Mouse (Mus musculus) testis, adult 2 months (tissue): ENCODE results near the gene Cdkn1b. TPM values are rescaled to one million over a fixed set of nuclear protein-coding genes. Genes with fewer than 3 reads are reported as not detected.

Experiments
- H3K27ac ChIP-seq: fragments of 200-500 bp; 2 replicates; pipeline ENCODE4 v1.5.1; 2012; ENCODE audit warnings: low read depth, low read length; ENCODE audit not compliant: control insufficient read depth, insufficient read depth
- H3K27me3 ChIP-seq: fragments of 200-500 bp; 2 replicates; pipeline ENCODE4 v1.6.1; 2012; ENCODE audit warnings: mild to moderate bottlenecking, low read length, moderate library complexity; ENCODE audit not compliant: control insufficient read depth, insufficient read depth
- H3K36me3 ChIP-seq: fragments of 200-500 bp; 2 replicates; pipeline ENCODE4 v1.6.1; 2012; ENCODE audit warnings: mild to moderate bottlenecking, low read length; ENCODE audit not compliant: control insufficient read depth, insufficient read depth
- H3K4me1 ChIP-seq: fragments of 200-500 bp; 2 replicates; pipeline ENCODE4 v1.6.1; 2012; ENCODE audit warnings: low read length; ENCODE audit not compliant: control insufficient read depth, insufficient read depth
- H3K4me3 ChIP-seq: fragments of 200-500 bp; 2 replicates; pipeline ENCODE4 v1.5.1; 2012; ENCODE audit warnings: low read depth, mild to moderate bottlenecking, low read length, moderate library complexity, mixed read lengths; ENCODE audit not compliant: control insufficient read depth
- CTCF ChIP-seq: fragments of 200-500 bp; IDR thresholded peaks from 2 replicates; pipeline ENCODE4 v1.5.1; 2012; ENCODE audit warnings: low read depth, mild to moderate bottlenecking, inconsistent platforms, low read length, moderate library complexity; ENCODE audit not compliant: control insufficient read depth, insufficient read depth, insufficient replicate concordance
- POLR2A ChIP-seq: fragments of 200-500 bp; IDR thresholded peaks from 2 replicates; pipeline ENCODE4 v1.6.1; 2012; ENCODE audit warnings: low read depth, mild to moderate bottlenecking, inconsistent platforms, low read length, moderate library complexity; ENCODE audit not compliant: control insufficient read depth
- polyA plus RNA-seq: library from polyadenylated mRNA; depleted of rRNA; stranded (reverse); fragments of >200 nt; gene quantifications from 2 replicates; pipeline ENCODE4 v1.2.3, GENCODE M21; 2012; rRNA removed

Cdkn1b gene
- polyA plus RNA-seq, result 3.0 and 3.6 TPM in 2 replicates

- H3K27ac ChIP-seq, result peak within 1 kb of the TSS; percentile 94
- no peaks in the 10 kb centered on the region for H3K36me3 ChIP-seq
- peak within 1 kb of the TSS; percentile 93 for H3K4me3 ChIP-seq
- no peak for TF ChIP-seq CTCF
- TF ChIP-seq POLR2A, result peak; percentile 39
- peaks cover 11% of the 10 kb centered on the region for H3K4me1 ChIP-seq
- H3K27me3 ChIP-seq, result peaks cover 3% of the 10 kb centered on the region; the same call in 1 of the 2 replicates
Measured at GRCm38 (mm10) chr6:134920190-134921013, at the start of gene Cdkn1b. Cdkn1b (plus strand) TSS chr6:134920401.

- Histone ChIP-seq H3K4me1 (no peaks in the 10 kb centered on the region), H3K27ac (no peak overlapping the region), H3K4me3 (no peak overlapping the region), H3K27me3 (no peaks in the 10 kb centered on the region), H3K36me3 (no peaks in the 10 kb centered on the region; the same call in 1 of the 2 replicates)
- TF ChIP-seq CTCF (no peak), POLR2A (no peak)
Measured at GRCm38 (mm10) chr6:134870887-134871286, 49.3 kb upstream of the Cdkn1b start.

- no peaks in the 10 kb centered on the region; the same call in 1 of the 2 replicates for H3K36me3 ChIP-seq
- no peak overlapping the region for H3K4me3 ChIP-seq
- no peaks in the 10 kb centered on the region for H3K27me3 ChIP-seq
- no peak overlapping the region for H3K27ac ChIP-seq
- H3K4me1 ChIP-seq, result no peaks in the 10 kb centered on the region
- no peak for TF ChIP-seq POLR2A
- TF ChIP-seq CTCF, result no peak
Measured at GRCm38 (mm10) chr6:134872236-134872635, 48.0 kb upstream of the Cdkn1b start.

GRCm38 (mm10) chr6:134873018-134873417, 47.2 kb upstream of the Cdkn1b start:
- TF ChIP-seq CTCF, result no peak
- no peak for TF ChIP-seq POLR2A
- Histone ChIP-seq H3K27ac (no peak overlapping the region), H3K4me1 (no peaks in the 10 kb centered on the region), H3K27me3 (no peaks in the 10 kb centered on the region), H3K4me3 (no peak overlapping the region), H3K36me3 (no peaks in the 10 kb centered on the region; the same call in 1 of the 2 replicates)

- H3K27me3 ChIP-seq, result no peaks in the 10 kb centered on the region
- H3K36me3 ChIP-seq, result no peaks in the 10 kb centered on the region; the same call in 1 of the 2 replicates
- H3K4me1 ChIP-seq, result no peaks in the 10 kb centered on the region
- no peak for TF ChIP-seq POLR2A
- H3K4me3 ChIP-seq, result no peak overlapping the region
- H3K27ac ChIP-seq, result no peak overlapping the region
Measured at GRCm38 (mm10) chr6:134876795-134877194, 43.4 kb upstream of the Cdkn1b start.

GRCm38 (mm10) chr6:134877276-134877675, 42.9 kb upstream of the Cdkn1b start:
- Histone ChIP-seq H3K4me1 (no peaks in the 10 kb centered on the region), H3K36me3 (no peaks in the 10 kb centered on the region; the same call in 1 of the 2 replicates), H3K27me3 (no peaks in the 10 kb centered on the region), H3K4me3 (no peak overlapping the region), H3K27ac (no peak overlapping the region)
- TF ChIP-seq CTCF, result no peak
- TF ChIP-seq POLR2A, result no peak

- no peaks in the 10 kb centered on the region for H3K4me1 ChIP-seq
- H3K36me3 ChIP-seq, result no peaks in the 10 kb centered on the region; the same call in 1 of the 2 replicates
- H3K4me3 ChIP-seq, result no peak overlapping the region
- no peaks in the 10 kb centered on the region for H3K27me3 ChIP-seq
- no peak overlapping the region for H3K27ac ChIP-seq
- no peak for TF ChIP-seq CTCF
- no peak for TF ChIP-seq POLR2A
Measured at GRCm38 (mm10) chr6:134877892-134878291, 42.3 kb upstream of the Cdkn1b start.

- Histone ChIP-seq H3K4me1 (no peaks in the 10 kb centered on the region), H3K27ac (no peak overlapping the region), H3K27me3 (no peaks in the 10 kb centered on the region), H3K36me3 (no peaks in the 10 kb centered on the region; the same call in 1 of the 2 replicates), H3K4me3 (no peak overlapping the region)
- TF ChIP-seq CTCF (no peak), POLR2A (no peak)
Measured at GRCm38 (mm10) chr6:134879556-134879955, 40.6 kb upstream of the Cdkn1b start.
